Mouse (Mus musculus): ENCODE data around the gene Arsb.

Gene Arsb

GRCm38 (mm10) chr13:93840146-93840545, 68.7 kb downstream of the Arsb start:
- DNase-seq (ENCODE audit: low spot score in 2 of 2) = no peak

- DNase-seq (ENCODE audit: low spot score in 2 of 2) = no peak
These were observed 75.5 kb downstream of the Arsb start for GRCm38 (mm10) chr13:93846831-93847518.

- DNase-seq (ENCODE audit: low spot score in 2 of 2) = no peak
These were observed 76.2 kb downstream of the Arsb start for GRCm38 (mm10) chr13:93847614-93848013.

- DNase-seq (ENCODE audit: low spot score in 2 of 2) = no peak
These were observed 77.2 kb downstream of the Arsb start for GRCm38 (mm10) chr13:93848615-93849014.

- no peak for DNase-seq (ENCODE audit: low spot score in 2 of 2)
These were observed 78.4 kb downstream of the Arsb start for GRCm38 (mm10) chr13:93849751-93850355.

GRCm38 (mm10) chr13:93850674-93851073, 79.2 kb downstream of the Arsb start:
- DNase-seq (ENCODE audit: low spot score in 2 of 2) = no peak

- no peak for DNase-seq (ENCODE audit: low spot score in 2 of 2)
These were observed 81.1 kb downstream of the Arsb start for GRCm38 (mm10) chr13:93852419-93853138.

GRCm38 (mm10) chr13:93853767-93854166, 82.3 kb downstream of the Arsb start:
- DNase-seq (ENCODE audit: low spot score in 2 of 2) = no peak

- no peak for DNase-seq (ENCODE audit: low spot score in 2 of 2)
These were observed 82.9 kb downstream of the Arsb start for GRCm38 (mm10) chr13:93854325-93854724.

- no peak for DNase-seq (ENCODE audit: low spot score in 2 of 2)
These were observed 83.6 kb downstream of the Arsb start for GRCm38 (mm10) chr13:93854966-93855562.

- DNase-seq (ENCODE audit: low spot score in 2 of 2) = peak in 1 of 2 experiments; percentile 33
These were observed 84.3 kb downstream of the Arsb start for GRCm38 (mm10) chr13:93855701-93856183.

- no peak for DNase-seq (ENCODE audit: low spot score in 2 of 2)
These were observed 89.8 kb downstream of the Arsb start for GRCm38 (mm10) chr13:93861211-93861610.

GRCm38 (mm10) chr13:93864066-93864740, 92.8 kb downstream of the Arsb start:
- no peak for DNase-seq (ENCODE audit: low spot score in 2 of 2)

- DNase-seq (ENCODE audit: low spot score in 2 of 2) = no peak
These were observed 95.2 kb downstream of the Arsb start for GRCm38 (mm10) chr13:93866638-93867037.

- no peak for DNase-seq (ENCODE audit: low spot score in 2 of 2)
These were observed 100.3 kb downstream of the Arsb start for GRCm38 (mm10) chr13:93871681-93872080.

- peak in 1 of 2 experiments; percentile 16 for DNase-seq (ENCODE audit: low spot score in 2 of 2)
These were observed 101.2 kb downstream of the Arsb start for GRCm38 (mm10) chr13:93872591-93872990.

- no peak for DNase-seq (ENCODE audit: low spot score in 2 of 2)
These were observed 106.5 kb downstream of the Arsb start for GRCm38 (mm10) chr13:93877924-93878323.

- no peak for DNase-seq (ENCODE audit: low spot score in 2 of 2)
These were observed 108.0 kb downstream of the Arsb start for GRCm38 (mm10) chr13:93879426-93879825.

- no peak for DNase-seq (ENCODE audit: low spot score in 2 of 2)
These were observed 110.7 kb downstream of the Arsb start for GRCm38 (mm10) chr13:93882132-93882531.

GRCm38 (mm10) chr13:93886999-93887398, 115.6 kb downstream of the Arsb start:
- DNase-seq (ENCODE audit: low spot score in 2 of 2) = no peak

GRCm38 (mm10) chr13:93888196-93888595, 116.8 kb downstream of the Arsb start:
- DNase-seq (ENCODE audit: low spot score in 2 of 2) = no peak

GRCm38 (mm10) chr13:93888916-93889315, 117.5 kb downstream of the Arsb start:
- DNase-seq (ENCODE audit: low spot score in 2 of 2) = no peak
